Mouse (Mus musculus) CD4-positive naive resting alpha-beta T cell, adult 57 days (primary cell): ENCODE results near the gene Bud23. TPM values are rescaled to one million over a fixed set of nuclear protein-coding genes. Genes with fewer than 3 reads are reported as not detected.

ENCODE experiments used
- total RNA-seq: library from RNA; stranded (reverse); gene quantifications from one replicate; pipeline ENCODE4 v1.2.4, GENCODE M21; 2023

The Bud23 gene
- 74.1 TPM for total RNA-seq

DNA sequence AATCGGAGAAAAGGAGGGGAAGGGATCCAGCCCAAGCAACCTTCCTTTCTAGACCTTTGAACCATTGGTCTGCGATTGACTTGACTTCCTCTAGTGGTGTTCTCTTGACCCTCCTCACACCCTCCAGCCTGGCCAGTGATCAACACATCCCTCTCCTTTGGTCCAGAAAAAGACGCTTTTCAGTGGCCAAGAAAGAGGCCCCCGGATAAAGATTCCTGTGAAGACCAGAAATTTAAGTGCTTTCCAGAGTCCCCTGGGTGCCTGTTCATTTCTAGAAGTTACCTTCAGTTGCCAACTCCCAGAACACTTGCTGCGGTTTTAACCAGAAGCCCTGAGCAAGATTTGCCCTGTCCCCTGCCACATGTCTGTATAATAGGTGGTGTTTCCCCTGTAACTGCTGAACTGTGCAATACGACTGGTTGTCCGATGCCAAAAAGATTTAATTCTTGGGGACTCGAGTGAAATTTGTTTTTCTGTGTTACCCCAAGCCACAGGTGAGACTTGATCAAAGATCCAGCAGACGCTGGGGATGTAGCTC is at the start of gene Bud23:
Gene Bud23 (minus strand): TSS at position 51 of the 538 bp plus-strand sequence.

DNA sequence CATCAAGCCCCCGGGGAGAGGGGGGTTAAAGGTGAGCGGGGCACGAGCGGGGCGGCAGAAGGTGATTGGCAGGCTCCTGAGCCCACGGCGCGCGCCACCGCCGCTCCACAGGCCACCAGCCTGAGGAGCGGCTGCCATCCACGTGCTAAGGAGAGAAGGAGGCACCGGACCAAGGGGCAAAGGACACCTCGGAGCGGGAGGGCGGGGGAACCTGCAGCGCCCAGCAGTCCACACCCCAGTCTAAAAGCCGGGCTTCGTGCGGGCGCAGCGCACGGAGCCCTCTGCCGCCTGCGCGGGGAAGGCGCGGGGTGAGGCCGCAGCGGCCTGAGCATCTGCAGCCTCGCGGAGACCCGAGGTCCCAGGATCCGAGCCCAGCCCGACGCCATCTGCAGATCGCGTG is 24.9 kb upstream of the Bud23 start, which contains the start of gene Mlxipl:
Gene Mlxipl (plus strand): TSS at position 238 of the 400 bp plus-strand sequence.

DNA sequence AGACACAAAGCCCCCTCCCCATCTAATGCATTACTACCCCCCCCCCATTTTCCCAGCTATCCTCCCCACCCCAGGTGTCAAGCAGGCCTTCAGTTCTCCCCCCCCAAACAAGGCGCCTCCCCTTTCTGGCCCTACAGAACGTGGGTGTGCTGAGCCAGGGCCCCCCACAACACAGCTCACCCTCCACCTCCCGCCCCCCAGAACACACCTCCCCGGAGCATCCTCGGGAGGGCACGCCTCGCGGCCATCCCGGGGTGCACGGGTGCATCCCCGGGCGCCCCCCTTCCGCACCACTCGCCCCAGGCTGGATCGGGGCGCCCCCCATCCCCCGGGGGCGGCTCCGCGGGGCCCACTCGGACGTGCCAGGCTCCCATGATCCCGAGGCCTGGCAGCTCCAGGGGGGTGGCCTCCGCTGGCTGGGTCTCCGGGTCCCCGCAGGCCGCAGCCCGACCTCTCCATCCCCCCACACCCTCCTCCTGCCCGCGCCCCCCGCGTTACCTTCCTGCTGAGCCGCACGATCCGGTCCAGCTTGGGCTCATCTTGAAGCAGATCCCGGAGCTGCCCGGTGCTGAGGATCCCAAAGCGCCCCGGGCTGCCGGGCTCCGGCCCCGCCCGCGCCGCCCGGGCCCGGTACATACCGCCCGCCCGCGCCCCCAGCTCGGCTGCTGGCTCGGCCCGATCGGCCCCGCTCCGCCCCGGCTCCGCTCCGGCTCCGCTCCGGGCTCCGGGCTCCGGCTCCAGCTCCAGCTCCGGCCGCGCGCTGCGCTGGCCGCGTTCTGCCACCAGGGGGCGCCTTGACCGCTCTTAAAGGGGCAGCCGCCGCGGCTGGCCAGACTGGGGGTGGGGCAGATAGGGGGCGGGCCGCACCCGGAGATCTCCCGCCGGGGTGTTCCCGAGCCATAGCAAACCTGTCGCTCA is 13.1 kb upstream of the Bud23 start, which contains the start of gene Vps37d:
Gene Vps37d (minus strand): TSS at position 703 of the 918 bp plus-strand sequence.

DNA sequence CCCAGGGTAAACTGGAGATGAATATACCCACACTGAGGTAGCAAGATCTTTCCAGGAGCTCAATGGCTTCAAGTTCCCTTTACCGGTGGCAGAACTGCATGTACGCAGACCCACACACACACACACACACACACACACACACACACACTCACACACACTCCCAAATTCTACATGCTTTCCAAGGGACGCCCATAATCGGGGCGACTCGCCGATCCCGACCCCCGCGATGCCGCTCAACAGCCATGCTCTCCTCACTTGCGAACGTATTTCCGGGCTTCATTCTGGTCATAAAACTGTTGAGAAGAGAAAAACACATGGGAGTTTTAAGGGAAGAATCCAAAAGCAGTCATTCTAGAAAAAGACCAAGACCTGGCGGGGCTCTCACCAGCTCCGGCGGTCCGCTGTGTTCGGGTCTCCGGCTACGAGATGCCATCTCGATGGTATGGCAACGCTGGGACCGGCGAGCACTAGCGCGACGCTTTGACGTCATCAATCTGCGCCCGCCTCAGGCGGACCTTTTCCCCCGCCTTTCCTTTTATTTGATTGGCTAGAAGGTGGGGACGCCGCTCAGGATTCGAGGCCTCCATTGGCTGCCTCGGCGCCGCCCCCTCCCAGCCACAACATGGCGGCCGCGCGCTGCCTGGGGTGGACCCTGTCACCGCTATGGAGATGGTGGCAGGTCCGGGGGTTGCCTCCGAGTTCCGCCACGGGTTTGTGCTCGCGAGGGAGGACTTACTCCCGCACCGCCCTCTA is 954 bp downstream of the Bud23 start, which contains the start of gene Dnajc30:
Gene Dnajc30 (plus strand): TSS at position 574 of the 753 bp plus-strand sequence.

DNA sequence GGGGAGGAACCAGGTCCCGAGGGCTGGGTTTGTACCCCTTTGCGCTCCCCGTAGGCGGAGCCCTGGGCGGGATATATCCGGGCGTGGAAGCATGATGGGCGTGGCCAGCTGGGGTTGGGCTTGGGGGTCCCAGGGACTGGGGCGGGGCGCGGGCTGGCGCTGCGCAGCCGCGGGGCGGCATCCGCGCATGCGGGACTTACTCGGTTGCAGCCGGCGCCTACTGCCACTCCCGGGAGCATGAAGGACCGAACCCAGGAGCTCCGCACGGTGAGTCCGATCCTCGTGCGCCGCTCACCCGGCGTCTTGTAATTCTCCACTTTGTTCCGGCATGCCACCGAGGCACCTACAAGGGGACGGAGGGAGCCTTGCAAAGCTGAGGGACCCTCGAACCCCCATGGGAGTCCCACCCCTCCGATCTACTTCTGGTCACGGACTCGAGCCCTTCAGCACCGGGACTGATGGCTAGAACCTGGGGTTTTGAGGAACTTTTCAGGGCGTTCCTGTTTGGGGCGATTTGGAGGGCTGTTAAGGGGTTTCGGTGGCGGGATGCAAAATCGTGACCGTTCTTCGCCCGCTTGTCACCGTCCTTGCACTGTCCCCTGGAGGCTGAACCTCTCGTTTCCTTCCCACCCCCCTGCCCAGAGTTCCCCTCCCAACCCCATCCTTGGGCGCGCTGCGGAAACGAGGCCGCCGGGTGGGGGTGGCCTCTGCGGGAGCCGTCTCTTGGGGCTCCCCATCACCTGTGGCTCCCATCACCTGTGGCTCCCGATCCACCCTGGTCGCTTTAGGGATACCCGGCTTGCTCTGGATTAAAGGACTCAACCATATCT is 41.2 kb downstream of the Bud23 start, which contains the start of gene Stx1a:
Gene Stx1a (plus strand): TSS at position 139 of the 830 bp plus-strand sequence.

DNA sequence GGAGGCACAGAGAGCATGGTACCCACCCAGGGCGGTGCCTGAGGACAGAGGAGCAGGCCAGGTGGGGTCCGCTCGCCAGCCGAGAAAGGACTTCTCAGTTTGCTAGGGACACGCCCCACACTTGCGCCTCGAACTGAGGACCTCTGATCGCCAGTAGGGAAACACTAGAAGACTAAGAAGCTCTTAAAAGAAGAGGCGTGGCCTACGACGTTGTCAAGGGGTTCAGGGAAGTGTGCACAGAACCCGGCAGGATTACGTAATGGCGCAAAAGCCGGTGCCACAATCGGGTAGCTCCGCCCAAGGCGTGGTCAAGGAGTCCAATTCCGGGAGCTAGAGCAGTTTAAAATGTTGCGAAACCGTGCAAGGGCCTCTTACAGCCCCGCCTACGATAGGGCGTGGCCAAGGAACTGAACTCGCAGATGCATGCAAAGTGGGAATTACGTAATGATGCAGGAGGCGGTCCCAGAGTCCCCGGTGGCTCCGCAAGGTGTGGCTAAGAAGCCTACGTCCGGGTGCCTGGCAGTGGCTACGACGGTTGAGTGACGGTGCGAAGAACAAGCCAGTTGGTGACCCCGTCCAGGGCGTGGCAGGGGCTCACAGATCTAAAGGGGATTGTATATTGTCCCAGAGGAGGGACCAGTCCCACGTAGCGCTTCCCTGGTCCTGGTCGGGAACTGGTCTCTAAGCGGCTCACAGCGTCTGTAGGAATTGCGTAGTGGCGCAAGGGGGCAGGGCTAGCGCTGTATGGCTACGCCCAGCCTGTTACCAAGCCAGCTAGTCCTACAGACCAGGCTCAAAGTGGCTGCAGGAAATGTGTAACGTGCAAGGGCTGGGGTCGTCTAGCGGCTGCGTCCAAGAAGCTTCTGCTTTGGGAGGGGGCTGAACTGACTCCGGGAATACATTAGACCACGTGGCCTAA is 55.8 kb downstream of the Bud23 start, which contains the start of gene Abhd11:
Gene Abhd11 (plus strand): TSS at position 482 of the 919 bp plus-strand sequence.

Other genes with a start within 250 kb of the Bud23 start
- not detected for gene Tmem270, start 158.2 kb downstream of the Bud23 start, total RNA-seq
- not detected for gene Cldn13, start 149.4 kb downstream of the Bud23 start, total RNA-seq
- gene Mettl27, start 132.6 kb downstream of the Bud23 start, total RNA-seq: 21.3 TPM
- gene Cldn4, start 118.0 kb downstream of the Bud23 start, total RNA-seq: not detected
- not detected for gene Cldn3, start 78.7 kb downstream of the Bud23 start, total RNA-seq
- 48.8 TPM for gene Abhd11, start 55.8 kb downstream of the Bud23 start, total RNA-seq
- 55.8 TPM for gene Stx1a, start 41.5 kb downstream of the Bud23 start, total RNA-seq
- gene Dnajc30, start 757 bp downstream of the Bud23 start, total RNA-seq: 17.4 TPM
- gene Vps37d, start 13.3 kb upstream of the Bud23 start, total RNA-seq: not detected
- gene Mlxipl, start 24.9 kb upstream of the Bud23 start, total RNA-seq: 0.98 TPM
- 17.1 TPM for gene Tbl2, start 84.7 kb upstream of the Bud23 start, total RNA-seq
- gene Bcl7b, start 103.3 kb upstream of the Bud23 start, total RNA-seq: 66.2 TPM
- gene Baz1b, start 122.3 kb upstream of the Bud23 start, total RNA-seq: 106 TPM
- gene Fzd9, start 186.3 kb upstream of the Bud23 start, total RNA-seq: 0.24 TPM